Mouse (Mus musculus) neutrophil, adult 5-6 weeks (primary cell): ENCODE results near the gene Rpl5. TPM values are rescaled to one million over a fixed set of nuclear protein-coding genes. Genes with fewer than 3 reads are reported as not detected.
A peak's percentile ranks its signal among the peaks of the same experiment; 100 is the strongest.

Source experiments
- ATAC-seq: fragments of 151-379, 151-347 bp; 2 replicates; pipeline ENCODE4 v1.8.0; 2017; ENCODE audit warnings: mild to moderate bottlenecking, moderate TSS enrichment; ENCODE audit not compliant: insufficient number of reproducible peaks, poor library complexity, low FRiP score, severe bottlenecking; ENCODE audit errors: extremely low read depth
- total RNA-seq: library from RNA; stranded (forward); fragments of 200-1000 nt; gene quantifications from 2 replicates; pipeline ENCODE4 v1.2.3, GENCODE M21; 2017

The Rpl5 gene
- total RNA-seq, 1 experiment from 2014 or later: 399 TPM

DNA sequence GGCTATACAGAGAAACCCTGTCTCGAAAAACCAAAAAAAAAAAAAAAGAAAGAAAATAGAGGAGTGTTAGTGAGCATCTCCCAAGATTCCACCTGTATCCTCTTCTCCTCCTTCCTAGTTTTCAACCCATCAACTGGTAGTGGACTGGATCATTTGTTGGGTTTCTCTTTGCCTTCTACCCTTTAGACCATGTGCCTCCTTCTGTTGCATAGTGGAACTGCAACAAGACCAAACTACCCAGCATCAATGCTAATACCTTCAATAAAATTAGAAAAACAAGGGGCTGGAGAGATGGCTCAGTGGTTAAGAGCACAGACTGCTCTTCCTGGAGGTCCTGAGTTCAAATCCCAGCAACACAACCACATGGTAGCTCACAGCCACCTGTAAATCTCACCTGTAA is 8.8 kb upstream of the Rpl5 start:
- ATAC-seq: peak; percentile 46; the same call in 1 of the 2 replicates

DNA sequence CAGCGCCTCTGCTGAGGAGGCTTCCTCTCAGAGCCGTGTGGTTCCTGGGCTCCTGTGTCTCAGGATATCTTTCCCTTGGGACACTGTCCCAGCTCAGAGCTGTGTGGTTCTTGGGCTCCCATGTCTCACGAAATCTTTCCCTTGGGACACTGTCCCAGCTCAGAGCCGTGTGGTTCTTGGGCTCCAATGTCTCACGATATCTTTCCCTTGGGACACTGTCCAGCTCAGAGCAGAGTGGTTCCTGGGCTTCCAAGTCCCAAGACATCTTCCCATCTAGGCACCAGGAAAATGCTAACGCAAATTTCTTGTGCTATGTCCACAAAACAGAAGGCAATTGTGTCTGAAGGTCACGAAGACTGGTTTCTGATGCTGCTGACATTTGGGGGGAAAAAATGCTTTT is 5.6 kb upstream of the Rpl5 start:
- ATAC-seq: no peak

DNA sequence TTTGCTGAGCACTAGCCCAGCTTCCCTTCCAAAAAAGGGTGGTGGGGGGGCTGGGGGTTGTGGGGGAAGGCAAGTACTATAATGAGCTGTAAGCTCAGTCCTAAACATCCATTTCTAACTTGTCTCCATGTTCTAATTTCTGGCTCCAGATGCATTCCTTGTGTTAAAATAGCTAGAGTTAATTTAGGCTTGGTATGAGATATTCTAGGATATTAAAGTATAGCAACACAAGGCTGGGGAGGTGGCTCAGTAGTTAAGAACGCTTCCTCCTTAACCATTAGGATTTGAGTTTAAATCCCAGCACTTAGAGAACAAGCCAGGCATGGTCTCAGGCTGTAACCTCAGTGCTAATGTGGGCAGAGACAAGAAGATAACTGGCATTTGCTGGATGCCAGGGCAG is 4.0 kb upstream of the Rpl5 start:
- ATAC-seq: no peak

DNA sequence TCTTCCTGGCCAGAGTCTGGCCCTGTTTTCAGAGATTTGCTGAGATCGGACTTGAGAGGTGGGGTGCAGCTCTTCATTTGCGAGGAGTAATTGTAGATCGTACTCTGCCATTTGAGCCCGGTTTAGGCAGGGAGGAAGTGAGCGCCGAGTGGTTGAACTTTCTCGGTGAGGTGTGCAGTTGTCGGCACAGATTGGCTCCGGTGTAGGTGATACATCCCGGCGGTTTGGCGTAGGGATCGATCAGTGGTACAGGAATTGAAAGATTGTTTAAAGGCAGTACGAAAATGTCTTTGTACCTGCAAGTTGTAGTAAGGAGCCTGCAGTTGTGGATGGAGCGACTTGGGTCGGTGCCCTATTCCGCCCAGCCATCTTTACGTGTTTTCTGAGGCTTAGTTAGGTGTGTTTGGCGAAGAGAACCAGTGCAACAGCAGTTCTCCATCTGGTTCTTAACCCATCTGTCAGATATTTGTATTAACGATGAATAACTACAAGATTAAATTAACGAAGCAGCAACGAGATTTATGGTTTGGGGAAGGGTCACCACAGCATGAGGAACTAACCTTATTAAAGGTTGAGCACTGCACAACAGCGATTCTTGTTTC is 813 bp downstream of the Rpl5 start:
- peak; percentile 48; the same call in 1 of the 2 replicates for ATAC-seq

DNA sequence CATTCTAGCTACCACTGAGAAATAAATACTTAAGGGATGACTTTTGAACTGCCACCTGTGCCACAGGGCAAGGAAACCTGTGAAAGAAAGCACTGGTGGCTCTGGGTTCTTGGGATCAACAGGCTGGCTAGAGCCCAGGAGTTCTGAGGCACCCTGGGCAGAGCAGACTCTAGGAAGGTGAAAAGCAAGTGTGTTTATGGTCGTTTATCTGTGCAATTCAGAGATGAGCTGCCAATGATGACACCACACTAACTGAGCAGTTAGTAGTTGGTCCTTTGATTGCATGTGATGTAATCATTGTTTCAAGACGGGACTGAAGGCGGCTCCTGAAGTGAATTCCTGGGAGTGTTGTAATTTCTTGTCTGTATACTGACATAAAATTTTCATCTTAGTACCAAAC is 4.0 kb downstream of the Rpl5 start:
- ATAC-seq: no peak

DNA sequence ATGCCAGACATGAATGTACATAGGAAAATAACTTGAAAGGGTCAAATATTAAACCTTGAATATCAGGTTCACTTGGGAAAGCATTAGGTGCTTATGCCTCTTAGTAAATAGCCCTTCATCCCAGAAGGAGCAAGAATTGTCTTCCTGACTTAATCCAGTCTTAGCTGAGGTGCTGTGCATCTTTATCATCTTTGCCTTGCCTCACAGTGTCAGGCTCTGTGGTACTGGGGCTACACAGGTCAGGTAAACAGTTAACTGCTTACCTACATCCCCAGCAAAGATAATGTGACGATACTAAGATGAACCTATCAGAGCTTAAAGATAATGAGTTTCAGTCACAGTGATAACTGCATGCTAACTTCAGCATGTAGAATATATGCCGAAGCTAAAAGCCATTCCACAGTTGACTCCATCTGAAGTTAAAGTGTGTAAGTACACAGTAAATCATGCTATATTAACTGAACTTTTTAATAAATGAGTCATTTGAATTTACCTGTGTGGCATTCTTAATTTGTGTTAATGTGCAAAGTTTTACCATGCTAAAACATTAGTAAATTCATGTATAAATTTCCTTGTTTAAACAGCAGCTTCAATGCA is 8.3 kb downstream of the Rpl5 start:
- ATAC-seq: no peak

DNA sequence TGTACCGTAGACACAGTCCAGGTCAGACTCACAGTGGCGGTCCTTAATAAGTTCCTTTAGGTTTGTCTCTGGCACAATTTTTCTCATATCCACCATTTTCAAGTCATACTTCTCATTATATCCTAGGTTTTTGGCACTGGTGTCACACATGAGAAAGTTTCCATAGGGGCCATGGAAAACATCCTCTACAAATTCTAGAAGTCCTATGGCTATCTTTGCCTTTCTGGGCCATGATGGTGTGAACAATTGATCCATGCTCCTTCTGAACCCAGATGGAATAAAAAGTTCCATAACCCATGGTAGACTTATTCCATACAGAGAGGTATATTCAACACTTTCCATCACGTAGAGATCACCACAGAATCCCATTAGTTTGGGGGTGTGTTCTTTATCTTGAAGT is 9.4 kb downstream of the Rpl5 start:
- no peak for ATAC-seq

DNA sequence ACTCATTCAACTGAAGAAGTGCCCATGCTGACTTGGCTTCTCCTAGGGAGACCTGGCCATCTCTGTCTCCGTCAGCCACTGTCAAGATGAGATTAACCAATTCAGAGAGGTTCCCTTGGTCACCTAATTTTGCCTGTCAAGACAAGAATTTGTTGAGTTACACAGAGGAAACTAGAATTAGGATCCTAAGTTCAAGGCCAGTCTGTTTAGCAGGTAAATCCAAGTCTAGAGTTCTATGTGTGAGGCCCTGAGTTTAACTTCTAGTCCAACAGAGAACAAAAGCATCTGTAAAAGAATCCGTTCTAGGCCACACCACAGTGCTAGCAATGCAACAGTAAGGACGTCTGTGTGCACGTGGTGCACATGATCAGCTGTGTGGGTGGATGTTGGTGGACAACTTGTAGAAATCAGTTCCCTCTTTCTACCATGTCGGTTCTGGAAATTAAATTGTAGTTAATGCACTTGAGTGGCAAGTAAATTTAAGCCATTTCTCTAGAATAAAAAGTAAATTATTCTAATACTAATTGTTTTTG is 9.8 kb downstream of the Rpl5 start:
- no peak for ATAC-seq

DNA sequence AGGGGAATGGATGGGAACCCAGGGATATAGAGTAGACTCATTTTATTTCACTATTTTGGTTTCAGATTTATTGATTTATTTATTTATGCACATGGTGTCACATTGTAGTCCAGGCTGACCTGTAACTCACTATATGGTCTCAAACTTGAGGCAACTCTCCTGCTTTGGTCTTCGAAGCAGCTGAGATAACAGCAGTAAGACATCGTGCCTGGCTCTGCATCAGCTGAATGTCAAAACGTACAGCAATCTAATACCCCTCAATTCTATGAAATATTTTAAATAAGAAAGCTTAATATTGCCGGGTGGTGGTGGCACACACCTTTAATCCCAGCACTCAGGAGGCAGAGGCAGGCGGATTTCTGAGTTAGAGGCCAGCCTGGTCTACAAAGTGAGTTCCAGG is 10.7 kb downstream of the Rpl5 start:
- no peak for ATAC-seq

DNA sequence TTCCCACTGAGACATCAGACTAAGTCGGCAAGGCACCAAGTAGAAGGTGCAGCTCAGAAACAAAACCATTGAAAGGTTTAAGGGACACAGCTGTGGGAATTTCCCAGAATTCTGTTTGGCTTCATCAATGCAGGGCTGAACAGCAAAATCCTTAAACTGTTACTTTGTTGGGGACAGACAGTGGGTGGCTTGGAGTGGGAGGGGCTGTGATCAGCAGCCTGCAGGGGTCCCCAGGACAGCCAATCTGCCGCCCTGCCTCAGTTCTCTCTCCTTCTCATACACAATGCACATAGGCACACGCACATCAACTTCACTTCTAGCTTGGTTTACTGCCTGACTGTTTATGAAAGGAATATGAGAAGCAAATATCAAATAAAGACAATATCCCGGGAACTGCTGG is 15.0 kb downstream of the Rpl5 start:
- no peak for ATAC-seq

DNA sequence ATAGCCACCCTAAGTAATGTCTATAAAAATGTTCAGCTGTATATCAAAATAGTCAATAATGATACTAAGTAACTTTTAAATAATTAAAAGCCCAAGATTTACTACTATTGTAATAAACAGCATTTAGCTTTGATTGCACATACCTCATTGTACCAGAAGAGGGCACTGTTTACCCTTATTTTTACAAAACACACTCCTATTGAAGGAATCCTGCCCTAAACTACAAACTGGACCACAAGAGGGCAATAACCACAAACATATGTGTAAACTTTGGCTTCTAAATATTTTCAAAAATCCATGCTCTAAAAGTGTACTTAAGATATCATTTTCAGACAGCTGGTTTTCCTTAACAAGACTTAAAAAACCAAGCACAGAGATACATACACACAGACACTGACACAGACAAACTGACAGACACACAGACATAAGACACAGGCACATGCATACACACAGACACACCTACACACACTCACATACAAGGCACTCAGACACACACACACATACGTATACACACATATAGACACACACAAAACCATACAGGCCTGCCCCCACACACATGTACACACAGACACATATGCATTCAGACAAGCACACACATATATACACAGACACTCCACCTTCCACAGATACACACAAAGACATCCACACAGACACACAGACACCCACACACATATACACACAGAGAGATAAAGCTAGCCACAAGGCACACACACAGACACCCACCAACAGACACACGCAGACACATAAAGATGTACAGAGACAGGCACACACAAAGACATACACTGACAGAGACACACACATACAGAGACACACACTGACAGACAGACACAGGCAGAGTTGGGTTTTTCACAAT is 21.3 kb downstream of the Rpl5 start:
- peak; percentile 93 for ATAC-seq

DNA sequence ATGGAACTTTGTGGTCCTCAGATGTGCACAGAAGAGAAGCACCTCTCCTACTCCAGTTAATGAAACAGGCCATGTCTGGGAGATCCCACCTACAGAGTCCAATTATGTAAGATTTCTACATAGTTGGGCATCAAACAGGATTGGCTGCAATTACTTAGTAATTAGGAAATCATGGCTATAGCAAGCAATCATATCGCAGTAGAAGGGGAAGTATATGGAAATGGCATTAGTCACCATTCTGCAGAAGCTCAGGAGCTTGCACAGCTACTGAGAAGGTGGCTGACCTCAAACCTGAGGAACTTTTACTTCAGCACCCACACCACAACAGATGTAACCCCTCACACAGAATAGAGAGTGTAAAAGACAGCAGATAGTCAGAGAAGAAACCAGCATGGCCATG is 22.5 kb downstream of the Rpl5 start:
- peak; percentile 49; the same call in 1 of the 2 replicates for ATAC-seq

DNA sequence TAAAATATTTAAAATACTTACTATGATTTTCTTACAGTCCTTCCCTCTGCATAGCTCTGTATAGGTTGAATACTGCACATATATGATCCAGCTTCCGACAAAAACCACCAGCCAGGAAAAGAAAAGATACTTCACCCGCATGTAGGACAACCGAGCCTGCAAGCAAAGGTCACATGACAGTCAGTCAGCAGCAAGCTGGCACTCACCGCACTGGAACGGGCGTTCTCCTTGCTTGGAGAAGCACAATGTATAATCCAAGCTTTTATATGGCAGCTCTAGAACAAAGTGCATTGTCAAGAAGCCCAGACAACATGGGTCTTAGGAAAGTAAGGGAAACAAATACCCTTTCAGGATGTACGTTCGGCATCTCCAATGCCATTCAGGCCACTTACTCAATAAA is 24.3 kb downstream of the Rpl5 start:
- no peak for ATAC-seq

DNA sequence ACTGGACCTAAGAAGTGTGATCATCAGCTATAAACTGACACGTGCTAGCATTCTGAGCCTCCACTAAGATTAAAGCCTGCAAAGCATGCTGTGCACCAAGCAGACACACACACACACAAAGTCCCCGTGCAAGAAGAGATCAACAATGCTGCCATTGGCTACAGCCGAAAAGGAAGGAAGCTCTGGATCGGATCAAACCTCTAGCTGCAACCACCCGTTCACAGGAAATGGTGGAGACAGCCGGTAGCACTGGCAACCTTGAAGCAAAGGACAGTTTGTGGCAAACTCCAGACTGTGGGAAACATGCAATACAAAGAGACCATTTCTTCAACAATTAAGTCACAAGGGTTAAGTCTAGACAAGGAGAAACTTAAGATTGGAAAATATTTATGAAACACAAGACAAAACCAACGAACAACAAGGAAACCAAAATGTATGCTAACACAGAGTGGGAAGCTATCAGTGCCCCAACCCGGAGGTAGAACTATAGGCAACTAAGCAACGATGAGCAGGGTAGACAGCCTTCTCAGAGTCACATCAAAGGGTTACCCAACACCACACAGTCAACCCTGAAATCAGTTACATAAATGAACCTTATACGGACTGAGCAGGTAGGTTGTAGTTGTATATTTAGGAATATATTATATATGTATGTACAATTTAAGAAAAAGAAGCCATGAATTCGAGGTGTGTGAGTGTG is 26.4 kb downstream of the Rpl5 start:
- ATAC-seq: peak; percentile 67

DNA sequence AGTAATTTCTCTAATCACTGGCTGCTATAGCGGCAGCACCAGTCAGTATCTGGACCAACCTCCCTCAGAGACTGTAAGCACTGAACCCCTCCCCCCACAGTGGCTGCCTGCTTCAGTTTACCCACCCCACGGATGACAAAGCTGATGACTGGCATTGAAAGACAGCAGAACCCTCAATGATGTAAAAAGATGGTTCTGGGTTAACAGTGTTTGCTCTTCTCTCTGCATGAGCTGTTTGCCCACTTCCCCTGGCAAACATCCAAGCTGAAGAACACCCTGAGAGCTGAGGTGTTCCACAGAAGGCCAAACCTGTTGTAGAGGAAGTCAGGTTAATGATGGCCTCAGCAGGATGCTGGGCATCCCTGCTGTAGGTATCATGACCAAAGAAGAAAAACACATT is 32.3 kb downstream of the Rpl5 start:
- peak; percentile 94 for ATAC-seq

DNA sequence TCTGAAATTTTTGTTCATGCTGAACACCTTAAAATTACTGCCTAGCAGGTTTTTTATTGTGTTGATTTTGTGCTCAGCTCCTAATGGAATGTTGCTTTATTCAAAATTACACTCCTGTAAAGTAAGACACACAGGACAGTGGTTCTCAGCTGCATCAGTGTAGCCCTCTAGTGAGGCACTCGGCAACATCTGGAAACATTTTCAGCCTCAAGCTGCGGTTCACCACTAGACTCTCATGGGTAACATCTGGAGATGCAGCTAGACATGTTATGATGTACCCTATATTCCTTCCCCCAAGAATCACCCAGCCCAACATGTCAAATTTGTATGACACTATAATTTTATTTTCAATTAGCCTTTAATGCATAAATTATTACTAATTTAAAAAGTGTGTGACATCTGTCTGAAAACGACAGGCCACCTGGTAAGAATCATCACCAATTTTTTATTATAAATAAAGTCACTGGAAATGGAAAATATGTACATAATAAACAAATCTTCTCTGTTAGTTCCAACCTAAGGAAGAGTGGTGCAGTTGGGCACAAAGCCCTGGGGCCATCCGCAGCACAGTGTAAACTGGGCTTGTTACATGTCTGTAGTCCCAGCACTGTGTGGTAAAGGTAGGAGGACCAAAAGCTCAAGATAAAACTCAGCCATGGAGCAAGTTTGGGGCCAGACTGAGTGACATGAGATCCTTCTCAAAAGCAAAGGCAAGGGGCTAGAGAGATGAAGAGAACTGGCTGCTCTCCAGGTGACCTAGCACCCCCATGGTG is 33.1 kb downstream of the Rpl5 start:
- ATAC-seq: no peak

DNA sequence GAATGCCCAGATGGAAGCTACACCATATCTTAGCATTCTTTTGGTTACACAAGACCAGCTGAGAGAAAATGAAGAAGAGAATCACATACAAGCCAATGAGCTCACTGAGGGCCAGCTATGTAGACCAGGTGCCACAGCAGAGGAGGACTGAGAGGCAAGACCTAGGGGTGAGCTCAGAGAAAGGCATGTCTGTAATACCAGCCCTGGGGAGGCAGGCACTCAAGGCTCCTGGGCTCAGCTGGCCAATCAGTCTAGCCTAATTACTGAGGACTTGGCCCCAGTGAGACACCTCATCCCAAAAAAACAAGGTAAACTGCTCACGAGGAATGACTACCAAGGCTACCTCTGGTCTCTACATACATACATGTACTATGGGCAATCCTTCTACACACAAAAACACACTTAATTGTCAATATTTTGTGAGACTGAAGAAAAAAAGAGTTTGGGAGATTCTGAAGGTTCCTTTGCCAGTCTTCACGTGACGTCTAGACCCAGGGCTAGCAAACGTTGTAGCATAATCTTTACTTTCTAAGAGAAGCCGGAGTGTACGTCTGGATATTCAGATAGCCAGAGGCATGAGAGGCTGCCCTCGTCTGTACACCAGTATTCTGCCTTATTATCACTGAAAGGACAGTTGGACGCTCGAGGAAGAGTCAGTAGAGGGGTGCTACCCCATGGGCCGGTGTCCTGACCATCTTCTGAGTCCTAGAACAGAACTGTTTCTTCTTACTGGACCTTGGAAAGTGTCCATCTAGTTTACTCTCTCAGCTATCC is 34.7 kb downstream of the Rpl5 start:
- ATAC-seq: no peak
